11 mouse cellular contexts compared by ENCODE assay signal in the genomic region with DNA sequence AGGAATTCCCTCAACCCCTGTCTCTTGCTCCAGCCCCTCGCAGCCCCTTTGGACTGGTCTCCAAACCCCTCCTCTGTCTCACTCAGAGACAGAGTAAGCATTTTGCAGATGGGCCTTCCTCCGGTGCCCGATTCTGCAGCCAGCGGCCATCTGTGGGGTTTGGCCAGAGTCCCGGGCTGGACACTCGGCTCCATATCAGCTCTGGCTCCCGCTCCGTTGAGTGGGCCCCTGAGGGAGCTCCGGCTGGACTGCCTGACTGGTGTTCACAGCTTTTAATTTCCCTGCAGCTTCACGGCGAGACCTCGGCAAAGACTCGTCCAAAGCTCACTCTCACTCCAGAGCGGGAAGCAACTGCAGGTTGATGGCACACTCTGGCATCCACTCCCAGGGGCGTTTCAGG. TPM values are rescaled to one million over a fixed set of nuclear protein-coding genes. Genes with fewer than 3 reads are reported as not detected.
DNase-seq lines count a peak whose midpoint lies in the region; ATAC-seq lines count a peak whose summit lies in the region.
"Had no signal": no experiment of that assay in that cellular context is flagged by ENCODE, and none has a peak within 500 bp of the region (broad histone marks: within the 10 kb centered on the region; RNA-seq: fewer than 3 reads in every experiment).

No protein-coding gene starts in this region.

- 78% methylated on average over 15 of the region's 15 CpGs for WGBS in forebrain, embryonic 13.5 days
- 84% methylated on average over 15 of the region's 15 CpGs for WGBS in forebrain, embryonic 11.5 days
- 77% methylated on average over 15 of the region's 15 CpGs for WGBS in intestine, embryonic 16.5 days

- no peak overlapping the region for H3K9ac ChIP-seq in forebrain, embryonic 13.5 days
- H3K9ac ChIP-seq in forebrain, embryonic 11.5 days (ENCODE audit: low read length) = no peak overlapping the region
- H3K9ac ChIP-seq in intestine, embryonic 16.5 days (ENCODE audit: low read depth, low read length) = no peak overlapping the region

- intact Hi-C loops in heart, postnatal 10 days (cut with DNase I) = no loop called here

- no peak overlapping the region for H3K4me2 ChIP-seq in forebrain, embryonic 13.5 days
- H3K4me2 ChIP-seq in forebrain, embryonic 11.5 days (ENCODE audit: low read depth, low read length, severe bottlenecking) = no peak overlapping the region
- H3K4me2 ChIP-seq in intestine, embryonic 16.5 days (ENCODE audit: low read depth, low read length) = no peak overlapping the region

- no peak overlapping the region for H3K4me3 ChIP-seq in forebrain, embryonic 13.5 days
- no peak overlapping the region for H3K4me3 ChIP-seq in forebrain, embryonic 11.5 days (ENCODE audit: low read depth, low read length)
- no peak overlapping the region for H3K4me3 ChIP-seq in intestine, embryonic 16.5 days (ENCODE audit: low read length)
- H3K4me3 ChIP-seq: megakaryocyte, embryonic 14.5 days had no signal

- no peaks in the 10 kb centered on the region for H3K36me3 ChIP-seq in forebrain, embryonic 13.5 days (ENCODE audit: poor library complexity, severe bottlenecking)
- no peaks in the 10 kb centered on the region for H3K36me3 ChIP-seq in forebrain, embryonic 11.5 days (ENCODE audit: control insufficient read depth, insufficient read depth, low read length)
- H3K36me3 ChIP-seq in intestine, embryonic 16.5 days (ENCODE audit: control insufficient read depth, insufficient read depth, low read length) = no peaks in the 10 kb centered on the region

- peaks cover 32% of the 10 kb centered on the region for H3K4me1 ChIP-seq in forebrain, embryonic 13.5 days
- H3K4me1 ChIP-seq in forebrain, embryonic 11.5 days (replicated peaks; ENCODE audit: control insufficient read depth, insufficient read depth, low read length) = peaks cover 3% of the 10 kb centered on the region; the same call in 1 of the 2 replicates
- no peaks in the 10 kb centered on the region for H3K4me1 ChIP-seq in intestine, embryonic 16.5 days (ENCODE audit: control insufficient read depth, insufficient read depth, low read length)
- H3K4me1 ChIP-seq: megakaryocyte, embryonic 14.5 days had no signal

- H3K9me3 ChIP-seq in forebrain, embryonic 13.5 days (replicated peaks) = no peaks in the 10 kb centered on the region
- no peaks in the 10 kb centered on the region for H3K9me3 ChIP-seq in forebrain, embryonic 11.5 days (ENCODE audit: control insufficient read depth, low read length)
- no peaks in the 10 kb centered on the region for H3K9me3 ChIP-seq in intestine, embryonic 16.5 days (ENCODE audit: control insufficient read depth, low read length)
- H3K9me3 ChIP-seq: megakaryocyte, embryonic 14.5 days had no signal

- ATAC-seq in forebrain, embryonic 13.5 days = no peak
- no peak for ATAC-seq in forebrain, embryonic 11.5 days (replicated peaks; ENCODE audit: low FRiP score)
- no peak for ATAC-seq in intestine, embryonic 16.5 days

- no peak for DNase-seq in forebrain, embryonic 11.5 days (ENCODE audit: low spot score)
- peak; percentile 48 for DNase-seq in lung, postnatal 10 days
- no peak for DNase-seq in lung, postnatal 25 days (ENCODE audit: low spot score)
- DNase-seq in cerebellum, postnatal 10 days = peak; percentile 93 to 95
- DNase-seq in heart, postnatal 10 days = peak; percentile 73 to 76
- no peak for DNase-seq in liver
- DNase-seq: embryo, embryonic 11 days had no signal

- no peaks in the 10 kb centered on the region for H3K27me3 ChIP-seq in forebrain, embryonic 13.5 days
- H3K27me3 ChIP-seq in forebrain, embryonic 11.5 days (ENCODE audit: control insufficient read depth, insufficient read depth, low read length) = no peaks in the 10 kb centered on the region; the same call in 1 of the 2 replicates
- H3K27me3 ChIP-seq in intestine, embryonic 16.5 days (replicated peaks; ENCODE audit: control insufficient read depth, insufficient read depth, low read length) = no peaks in the 10 kb centered on the region

- peak overlapping the region; percentile 11; the same call in 1 of the 2 replicates for H3K27ac ChIP-seq in forebrain, embryonic 13.5 days
- no peak overlapping the region for H3K27ac ChIP-seq in forebrain, embryonic 11.5 days (ENCODE audit: low read depth, low read length)
- no peak overlapping the region for H3K27ac ChIP-seq in intestine, embryonic 16.5 days (ENCODE audit: low read length)

RNA-seq across cellular contexts. Expression of gene Slc6a1, which starts 10.2 kb away (rescaled TPM):
- polyA plus RNA-seq in forebrain, embryonic 13.5 days (2015; fragmentation: Nextera tagmentation; extraction: Ambion mirVana) = 67.2 and 81.0 TPM in 2 replicates
- polyA plus RNA-seq in forebrain, embryonic 11.5 days (2014; fragmentation: Nextera tagmentation; extraction: Ambion mirVana) = 22.0 and 26.1 TPM in 2 replicates
- total RNA-seq in heart, postnatal 10 days (2021) = under 1 TPM; 0.10 to 0.20 TPM
- not detected in 2 replicates for polyA plus RNA-seq in intestine, embryonic 16.5 days (2015; fragmentation: Nextera tagmentation; extraction: Ambion mirVana)
- total RNA-seq: hematopoietic stem cell, adult 5-6 weeks had no signal

Comparison
In these comparisons a context has a peak if more than half of its experiments do, and no peak if none do; other contexts are left out.
1. DNase-seq: peak in lung, postnatal 10 days (single experiment), cerebellum, postnatal 10 days (2 of 2) and heart, postnatal 10 days (2 of 2); none in forebrain, embryonic 11.5 days (single experiment), lung, postnatal 25 days (single experiment) and liver (single experiment).
2. RNA of gene Slc6a1, which starts 10.2 kb away (polyA plus RNA-seq): 67.2 to 81.0 TPM in forebrain, embryonic 13.5 days and 22.0 to 26.1 TPM in forebrain, embryonic 11.5 days; not detected in intestine, embryonic 16.5 days; every median in the first group is over 10 times any median in the second.